Mouse (Mus musculus) right cerebral cortex, postnatal 4 days (tissue): ENCODE measurements around the gene Gpr68.
A peak's percentile ranks its signal among the peaks of the same experiment; 100 is the strongest.

Experiments used
- DNase-seq: peaks from one replicate; pipeline ENCODE4 v3.0.0-alpha.2; 2022

Gpr68 gene

GRCm38 (mm10) chr12:100907598-100908297, at the start of gene Gpr68:
Gene Gpr68, minus strand, starts transcription at chr12:100908198.
- peak; percentile 37 for DNase-seq

GRCm38 (mm10) chr12:100957257-100957656, 49.3 kb upstream of the Gpr68 start:
- no peak for DNase-seq

- no peak for DNase-seq
Measured at GRCm38 (mm10) chr12:100956825-100957224, 48.8 kb upstream of the Gpr68 start.

- no peak for DNase-seq
Measured at GRCm38 (mm10) chr12:100956028-100956427, 48.0 kb upstream of the Gpr68 start.

GRCm38 (mm10) chr12:100953926-100954325, 45.9 kb upstream of the Gpr68 start:
- DNase-seq, result no peak

GRCm38 (mm10) chr12:100952193-100952931, 44.4 kb upstream of the Gpr68 start:
- peak; percentile 85 for DNase-seq

DNA sequence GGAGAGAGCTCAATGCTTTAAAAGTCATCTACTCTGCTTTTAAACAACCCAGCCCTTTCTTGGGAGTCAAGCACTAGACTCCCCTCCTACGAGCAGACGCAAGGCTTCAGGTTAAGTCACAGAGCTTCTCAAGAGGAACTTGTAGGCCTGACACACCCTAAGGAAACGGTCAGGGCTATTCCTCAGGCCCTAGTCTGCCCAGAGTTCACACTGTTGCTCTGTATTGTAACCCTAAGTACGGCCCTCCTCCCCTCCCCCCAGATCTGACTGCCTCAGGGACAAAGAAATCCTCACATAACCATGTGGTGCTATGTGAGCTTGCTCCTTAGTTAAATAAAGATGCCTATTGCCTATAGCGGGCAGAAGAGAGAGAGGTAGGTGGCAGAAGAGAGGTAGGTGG, 41.1 kb upstream of the Gpr68 start:
- DNase-seq, result no peak

DNA sequence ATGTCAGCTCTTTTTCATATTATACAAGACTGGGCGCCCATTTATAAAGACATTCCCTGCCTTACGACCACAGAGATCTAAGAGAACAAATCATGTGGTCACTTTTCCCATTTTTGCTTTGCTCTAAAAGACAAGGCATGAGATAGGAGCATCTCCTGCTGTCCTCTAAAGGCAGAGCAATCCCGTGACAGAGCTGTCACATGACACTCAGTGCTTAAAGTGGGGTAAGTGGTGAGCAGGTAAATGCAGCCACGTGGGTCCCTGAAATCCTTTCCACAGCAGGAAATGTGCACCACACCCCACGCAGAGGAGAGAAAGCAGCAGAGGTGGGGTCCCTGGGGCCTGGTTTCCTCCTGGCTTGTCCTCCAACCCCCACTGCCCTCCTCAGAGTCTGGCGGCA, 40.0 kb upstream of the Gpr68 start:
- no peak for DNase-seq

- DNase-seq, result no peak
Measured at GRCm38 (mm10) chr12:100945948-100946347, 38.0 kb upstream of the Gpr68 start.

DNA sequence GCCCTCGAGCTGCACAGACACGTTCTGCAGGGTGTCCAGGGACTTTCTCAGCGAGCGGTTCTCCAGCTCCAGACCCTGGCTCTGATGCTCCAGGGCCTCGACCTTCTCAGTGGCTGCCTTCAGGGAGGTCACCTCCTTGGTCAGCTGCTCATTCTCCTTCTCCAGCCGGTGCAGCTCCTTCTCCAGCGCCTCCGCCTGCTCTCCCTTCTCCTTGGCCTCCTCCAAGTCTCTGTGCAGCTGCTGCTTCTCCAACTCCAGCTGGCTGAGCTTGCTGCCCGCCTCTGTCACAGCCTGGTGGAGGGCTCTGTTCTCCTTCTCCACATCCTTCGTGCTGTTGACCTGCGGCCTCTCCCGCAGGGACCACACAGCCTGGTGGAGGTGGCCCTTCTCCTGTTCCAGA, 37.5 kb upstream of the Gpr68 start:
- no peak for DNase-seq

DNA sequence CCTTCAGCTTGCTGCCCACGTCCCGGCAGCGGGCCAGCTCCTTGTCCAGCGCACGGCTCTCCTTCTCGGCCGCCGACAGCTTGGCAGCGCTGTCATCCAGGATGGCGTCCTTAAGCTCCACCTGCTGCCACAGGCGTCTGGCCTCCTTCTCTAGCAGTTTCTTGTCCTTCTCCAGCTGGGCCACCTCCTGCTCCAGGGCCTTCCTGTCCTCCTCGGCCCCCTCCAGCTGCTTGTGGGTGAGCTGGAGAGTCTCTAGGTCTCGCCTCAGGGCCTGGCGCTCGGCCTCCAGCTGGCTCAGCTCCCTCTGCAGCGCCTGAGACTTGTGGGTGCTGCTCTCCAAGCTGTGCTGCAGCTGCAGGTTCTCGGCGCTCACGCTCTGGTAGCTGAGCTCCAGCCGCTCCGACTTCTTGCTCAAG, 36.9 kb upstream of the Gpr68 start:
- DNase-seq, result no peak

- no peak for DNase-seq
Measured at GRCm38 (mm10) chr12:100943146-100943545, 35.1 kb upstream of the Gpr68 start.

DNA sequence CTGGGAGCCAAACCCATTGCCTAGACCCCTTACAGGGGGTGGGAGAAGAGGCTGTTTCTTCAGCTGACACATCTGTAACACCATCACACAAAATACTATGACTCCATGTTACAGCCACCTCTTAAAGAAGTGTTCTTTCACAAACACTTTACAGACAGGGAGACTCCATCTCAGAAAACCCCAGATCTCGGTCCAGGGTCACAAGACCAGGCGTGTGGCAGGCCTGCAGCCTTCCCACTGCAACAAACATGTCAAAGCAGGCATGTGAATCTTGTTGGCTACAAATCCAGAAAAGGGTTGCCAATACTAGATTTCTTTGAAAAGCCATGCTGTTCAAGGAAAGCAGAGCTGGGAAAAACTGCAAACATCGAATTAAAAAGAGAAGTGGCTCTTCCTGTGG, 33.4 kb upstream of the Gpr68 start:
- DNase-seq, result no peak

GRCm38 (mm10) chr12:100937441-100938360, 29.7 kb upstream of the Gpr68 start:
- no peak for DNase-seq

GRCm38 (mm10) chr12:100936737-100937136, 28.7 kb upstream of the Gpr68 start:
- DNase-seq, result no peak

DNA sequence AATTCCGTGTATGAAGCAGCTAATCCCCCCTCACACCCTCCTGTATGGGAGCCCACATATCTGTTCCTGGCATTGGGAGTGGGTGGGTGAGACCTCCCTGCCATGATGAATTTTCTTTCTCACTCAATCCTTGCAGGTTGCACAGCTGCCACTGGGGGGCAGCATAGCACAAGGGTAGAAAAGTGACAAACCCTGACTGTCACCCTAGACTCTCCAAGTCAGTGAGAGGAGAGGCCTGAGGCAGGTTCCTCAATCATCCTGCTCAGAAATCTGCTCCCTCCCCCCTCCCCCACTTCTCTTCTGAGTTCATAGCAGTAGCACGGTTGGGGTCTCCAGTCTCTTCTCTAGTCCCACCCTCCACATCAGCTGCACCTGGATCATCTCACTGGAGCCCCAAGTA, 28.1 kb upstream of the Gpr68 start:
- peak; percentile 86 for DNase-seq

DNA sequence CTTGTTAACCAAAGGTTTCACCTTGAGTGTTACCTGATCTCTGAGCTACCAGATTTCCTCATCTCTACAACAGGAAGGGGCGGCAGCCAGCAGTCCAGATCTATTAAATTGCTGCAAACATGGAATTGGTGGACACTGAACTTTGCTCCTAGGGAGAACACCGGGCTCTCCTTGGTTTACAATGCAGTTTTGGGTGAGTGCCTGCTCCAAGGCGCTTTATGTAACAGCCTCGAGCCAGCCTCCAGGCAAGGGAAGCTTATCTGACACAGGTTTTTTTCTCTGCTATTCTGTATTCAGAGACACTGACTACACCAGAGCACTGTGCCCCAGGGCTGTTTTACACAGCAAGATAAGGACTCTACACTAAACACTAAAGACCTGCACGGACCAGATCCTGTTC, 26.8 kb upstream of the Gpr68 start:
- DNase-seq, result no peak

GRCm38 (mm10) chr12:100931653-100932052, 23.7 kb upstream of the Gpr68 start:
- DNase-seq, result no peak

GRCm38 (mm10) chr12:100928286-100928685, 20.3 kb upstream of the Gpr68 start:
- no peak for DNase-seq

DNA sequence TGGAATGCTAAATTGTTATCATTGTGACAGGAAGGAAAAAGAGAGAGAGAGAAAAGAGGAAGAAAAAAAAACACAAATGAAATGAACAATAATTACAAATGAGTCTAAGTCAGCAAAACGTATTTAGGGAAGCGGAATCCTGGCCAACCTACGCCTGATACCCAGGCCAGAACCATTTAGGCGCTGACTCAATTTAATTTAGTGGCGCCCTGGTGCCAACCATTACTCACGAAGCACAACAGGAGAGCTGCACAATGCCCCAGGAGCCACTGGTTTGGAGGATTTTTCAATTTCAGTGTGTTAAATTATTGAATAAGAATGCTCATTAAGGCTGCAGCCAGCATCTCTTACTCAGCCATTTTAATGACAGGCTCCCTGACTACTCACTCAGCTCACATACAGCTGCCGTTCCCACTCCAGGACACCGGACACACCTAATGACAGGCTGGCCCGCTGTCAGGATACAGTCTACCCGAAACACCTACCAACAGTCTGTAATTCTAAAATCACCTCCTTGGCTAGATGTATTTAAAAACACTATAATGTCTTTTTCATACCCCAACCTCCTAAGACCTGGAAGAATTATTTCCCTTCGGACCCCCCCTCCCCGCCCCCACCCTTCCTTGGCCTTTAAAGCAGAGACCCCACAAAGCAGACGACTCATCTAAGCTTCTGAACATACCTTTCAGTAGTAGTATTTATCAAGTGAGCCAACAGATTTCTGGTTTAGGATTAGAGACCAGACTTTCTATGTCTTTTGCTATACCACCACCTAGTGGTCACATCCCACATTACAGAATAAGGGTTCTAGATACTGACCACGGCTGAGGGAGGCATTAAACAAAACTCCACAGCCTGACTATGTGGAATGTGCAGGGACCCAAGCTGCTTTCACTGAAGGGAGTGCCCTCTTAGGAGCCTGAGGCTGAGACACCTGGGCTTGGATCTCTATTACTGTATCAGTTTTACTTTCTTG, 17.9 kb upstream of the Gpr68 start:
- DNase-seq, result peak; percentile 49

DNA sequence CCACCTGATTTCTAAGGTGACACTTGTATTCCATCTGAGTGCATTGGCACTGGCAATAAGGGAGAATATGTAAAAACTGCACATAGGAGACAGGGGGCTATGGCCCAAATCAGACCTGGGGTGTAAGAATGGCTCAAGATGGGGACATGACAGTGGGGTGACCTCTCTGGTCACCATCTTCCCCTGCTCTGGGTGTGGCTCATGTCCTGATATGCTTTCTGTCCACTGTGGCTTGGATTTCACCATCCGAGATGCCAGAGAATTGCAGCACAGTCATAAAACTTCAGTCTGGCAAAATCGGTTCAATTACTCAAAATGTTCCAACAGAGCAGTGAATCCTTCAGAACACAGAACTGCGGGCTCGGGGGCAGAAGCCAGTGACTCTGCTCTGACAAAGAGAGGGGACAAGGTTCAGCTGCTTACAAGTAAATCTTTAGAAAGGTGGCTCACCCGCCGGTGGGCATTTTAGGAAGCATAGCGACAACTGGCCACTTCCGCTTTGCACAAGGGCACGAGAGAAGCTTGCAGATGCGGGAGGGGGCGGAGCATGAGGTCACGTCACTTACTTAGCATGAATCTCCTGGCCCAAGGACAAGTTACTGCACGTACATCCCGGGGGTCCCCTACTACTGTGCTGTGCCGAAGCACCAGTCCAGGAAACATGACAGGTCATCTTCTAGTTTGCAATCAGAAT, 16.8 kb upstream of the Gpr68 start:
- no peak for DNase-seq

GRCm38 (mm10) chr12:100910731-100911130, 2.7 kb upstream of the Gpr68 start:
- DNase-seq, result no peak
